Mouse (Mus musculus) stomach, embryonic 16.5 days (tissue): ENCODE measurements at regions not wholly inside any gene's neighbourhood (a gene's known extent, or its start where the extent isn't known, plus 50 kb on each side); places are given as distances from the start of the nearest gene placed in this dataset.
A peak's percentile ranks its signal among the peaks of the same experiment; 100 is the strongest.

Source experiments
- ATAC-seq: fragments of 200-750 bp; cut with Nextera tagmentation; 2 replicates; pipeline ENCODE4 v1.8.0; 2017; ENCODE audit warnings: moderate number of reproducible peaks, moderate TSS enrichment; ENCODE audit not compliant: insufficient read depth, low FRiP score
- H3K27ac ChIP-seq: fragments of 300-500 bp; sonication (generic); 2 replicates; pipeline ENCODE4 v1.5.1; 2014; ENCODE audit warnings: low read length
- H3K27me3 ChIP-seq: fragments of 300-500 bp; sonication (generic); 2 replicates; pipeline ENCODE4 v1.6.1; 2014; ENCODE audit warnings: low read length, control low read depth, mixed read lengths; ENCODE audit not compliant: control insufficient read depth, insufficient read depth
- H3K36me3 ChIP-seq: fragments of 300-500 bp; sonication (generic); 2 replicates; pipeline ENCODE4 v1.6.1; 2014; ENCODE audit warnings: low read length; ENCODE audit not compliant: control insufficient read depth, insufficient read depth
- H3K4me1 ChIP-seq: fragments of 300-500 bp; sonication (generic); 2 replicates; pipeline ENCODE4 v1.6.1; 2014; ENCODE audit warnings: low read length, control low read depth, mixed read lengths; ENCODE audit not compliant: control insufficient read depth, insufficient read depth
- H3K4me2 ChIP-seq: fragments of 300-500 bp; sonication (generic); 2 replicates; pipeline ENCODE4 v1.6.1; 2014; ENCODE audit warnings: low read depth, low read length, mixed read lengths
- H3K4me3 ChIP-seq: fragments of 300-500 bp; sonication (generic); replicated peaks from 2 replicates; pipeline ENCODE4 v1.5.1; 2014; ENCODE audit warnings: mild to moderate bottlenecking, low read length
- H3K9ac ChIP-seq: fragments of 300-500 bp; sonication (generic); 2 replicates; pipeline ENCODE4 v1.6.1; 2014; ENCODE audit warnings: low read length
- H3K9me3 ChIP-seq: fragments of 300-500 bp; sonication (generic); replicated peaks from 2 replicates; pipeline ENCODE4 v1.6.1; 2016; ENCODE audit warnings: low read length, control low read depth; ENCODE audit not compliant: control insufficient read depth
- WGBS: fragments of 180-500 bp; shearing (Covaris S2); extraction: QIAGEN DNeasy Blood & Tissue Kit; methylation state at CpG from one replicate; pipeline ENCODE4 v1.1.7; 2014; 5-methylcytosine and 5-hydroxymethylcytosine counted together

GRCm38 (mm10) chr2:106195170-106195569 is 191.8 kb upstream of the Dnajc24 start:
- H3K4me2 ChIP-seq = no peak overlapping the region
- WGBS = 27% methylated on average over 7 of the region's 7 CpGs
- H3K27me3 ChIP-seq = peaks cover 5% of the 10 kb centered on the region
- H3K4me1 ChIP-seq = 0 out of 2 replicates have a peak, but pooled peaks cover 2% of the 10 kb centered on the region
- no peak overlapping the region for H3K4me3 ChIP-seq
- no peaks in the 10 kb centered on the region for H3K9me3 ChIP-seq
- no peaks in the 10 kb centered on the region for H3K36me3 ChIP-seq
- H3K9ac ChIP-seq = no peak overlapping the region
- no peak for ATAC-seq
- H3K27ac ChIP-seq = no peak overlapping the region

GRCm38 (mm10) chr2:106194369-106195023 is 191.1 kb upstream of the Dnajc24 start:
- 9% methylated on average over 14 of the region's 14 CpGs for WGBS
- H3K36me3 ChIP-seq = no peaks in the 10 kb centered on the region
- peak; percentile 64; the same call in 1 of the 2 replicates for ATAC-seq
- H3K27ac ChIP-seq = no peak overlapping the region
- 0 out of 2 replicates have a peak, but pooled peaks cover 2% of the 10 kb centered on the region for H3K4me1 ChIP-seq
- H3K4me3 ChIP-seq = peak overlapping the region; percentile 24
- H3K4me2 ChIP-seq = peak overlapping the region; percentile 55
- peaks cover 5% of the 10 kb centered on the region for H3K27me3 ChIP-seq
- H3K9ac ChIP-seq = peak overlapping the region; percentile 16; the same call in 1 of the 2 replicates
- H3K9me3 ChIP-seq = no peaks in the 10 kb centered on the region

- peak overlapping the region; percentile 16; the same call in 1 of the 2 replicates for H3K9ac ChIP-seq
- no peak; the same call in 1 of the 2 replicates for ATAC-seq
These were observed 190.6 kb upstream of the Dnajc24 start for GRCm38 (mm10) chr2:106193889-106194347.

GRCm38 (mm10) chr2:106190579-106191322 is 187.4 kb upstream of the Dnajc24 start:
- no peak overlapping the region for H3K27ac ChIP-seq
- WGBS = 48% methylated on average over 11 of the region's 11 CpGs
- no peak for ATAC-seq

More at GRCm38 (mm10) chr2:106193889-106194347, 190.6 kb upstream of the Dnajc24 start:
- Histone ChIP-seq H3K9me3 (no peaks in the 10 kb centered on the region), H3K4me2 (peak overlapping the region; percentile 55), H3K4me3 (peak overlapping the region; percentile 24), H3K36me3 (no peaks in the 10 kb centered on the region), H3K27ac (no peak overlapping the region), H3K4me1 (0 out of 2 replicates have a peak, but pooled peaks cover 2% of the 10 kb centered on the region), H3K27me3 (peaks cover 5% of the 10 kb centered on the region)
- WGBS = under 1% methylated on average over 9 of the region's 9 CpGs

GRCm38 (mm10) chr2:106183651-106184050 is 180.3 kb upstream of the Dnajc24 start:
- WGBS = 72% methylated on average over 16 of the region's 16 CpGs
- ATAC-seq = no peak
- H3K9ac ChIP-seq = no peak overlapping the region
- no peaks in the 10 kb centered on the region for H3K4me1 ChIP-seq
- H3K27me3 ChIP-seq = no peaks in the 10 kb centered on the region
- H3K36me3 ChIP-seq = no peaks in the 10 kb centered on the region
- no peak overlapping the region for H3K4me2 ChIP-seq
- H3K27ac ChIP-seq = no peak overlapping the region
- no peak overlapping the region for H3K4me3 ChIP-seq
- no peaks in the 10 kb centered on the region for H3K9me3 ChIP-seq

More at GRCm38 (mm10) chr2:106190579-106191322, 187.4 kb upstream of the Dnajc24 start:
- Histone ChIP-seq H3K4me1 (0 out of 2 replicates have a peak, but pooled peaks cover 2% of the 10 kb centered on the region), H3K36me3 (no peaks in the 10 kb centered on the region), H3K4me3 (no peak overlapping the region), H3K27me3 (peaks cover 5% of the 10 kb centered on the region), H3K4me2 (no peak overlapping the region), H3K9me3 (no peaks in the 10 kb centered on the region), H3K9ac (no peak overlapping the region)

- Histone ChIP-seq H3K36me3 (no peaks in the 10 kb centered on the region), H3K4me1 (no peaks in the 10 kb centered on the region), H3K9ac (no peak overlapping the region), H3K27ac (no peak overlapping the region), H3K9me3 (no peaks in the 10 kb centered on the region), H3K4me2 (no peak overlapping the region), H3K4me3 (no peak overlapping the region), H3K27me3 (no peaks in the 10 kb centered on the region)
- 9% methylated on average over 9 of the region's 10 CpGs for WGBS
- ATAC-seq = no peak
These were observed 178.7 kb upstream of the Dnajc24 start for GRCm38 (mm10) chr2:106182051-106182450.

GRCm38 (mm10) chr2:106162681-106163080 is 159.3 kb upstream of the Dnajc24 start:
- ATAC-seq = no peak
- H3K27ac ChIP-seq = no peak overlapping the region
- no peak overlapping the region for H3K4me2 ChIP-seq
- H3K9me3 ChIP-seq = no peaks in the 10 kb centered on the region
- no peaks in the 10 kb centered on the region for H3K27me3 ChIP-seq
- no peak overlapping the region for H3K4me3 ChIP-seq
- 66% methylated on average over 4 of the region's 4 CpGs for WGBS
- no peaks in the 10 kb centered on the region for H3K36me3 ChIP-seq
- H3K9ac ChIP-seq = no peak overlapping the region
- no peaks in the 10 kb centered on the region for H3K4me1 ChIP-seq

- no peak overlapping the region for H3K4me2 ChIP-seq
- H3K4me3 ChIP-seq = no peak overlapping the region
- no peaks in the 10 kb centered on the region for H3K4me1 ChIP-seq
- no peaks in the 10 kb centered on the region for H3K9me3 ChIP-seq
- no peaks in the 10 kb centered on the region for H3K36me3 ChIP-seq
- no peak overlapping the region for H3K27ac ChIP-seq
- ATAC-seq = no peak
- H3K9ac ChIP-seq = no peak overlapping the region
- WGBS = 88% methylated on average over 5 of the region's 5 CpGs
- no peaks in the 10 kb centered on the region for H3K27me3 ChIP-seq
These were observed 158.5 kb upstream of the Dnajc24 start for GRCm38 (mm10) chr2:106161877-106162276.

- no peak overlapping the region for H3K27ac ChIP-seq
- H3K4me3 ChIP-seq = no peak overlapping the region
- H3K9me3 ChIP-seq = no peaks in the 10 kb centered on the region
- H3K27me3 ChIP-seq = no peaks in the 10 kb centered on the region
- no peaks in the 10 kb centered on the region for H3K36me3 ChIP-seq
- no peak for ATAC-seq
- no peak overlapping the region for H3K4me2 ChIP-seq
- WGBS = 26% methylated on average over 3 of the region's 3 CpGs
- no peaks in the 10 kb centered on the region for H3K4me1 ChIP-seq
- H3K9ac ChIP-seq = no peak overlapping the region
These were observed 146.4 kb upstream of the Dnajc24 start for GRCm38 (mm10) chr2:106149701-106150100.
